Mouse (Mus musculus): ENCODE measurements around the gene Mid1.
"Not testable (repeated sequence)": the region's sequence is repeated elsewhere in the genome, so short reads cannot be mapped to it uniquely, and the experiment has no call there.

DNA sequence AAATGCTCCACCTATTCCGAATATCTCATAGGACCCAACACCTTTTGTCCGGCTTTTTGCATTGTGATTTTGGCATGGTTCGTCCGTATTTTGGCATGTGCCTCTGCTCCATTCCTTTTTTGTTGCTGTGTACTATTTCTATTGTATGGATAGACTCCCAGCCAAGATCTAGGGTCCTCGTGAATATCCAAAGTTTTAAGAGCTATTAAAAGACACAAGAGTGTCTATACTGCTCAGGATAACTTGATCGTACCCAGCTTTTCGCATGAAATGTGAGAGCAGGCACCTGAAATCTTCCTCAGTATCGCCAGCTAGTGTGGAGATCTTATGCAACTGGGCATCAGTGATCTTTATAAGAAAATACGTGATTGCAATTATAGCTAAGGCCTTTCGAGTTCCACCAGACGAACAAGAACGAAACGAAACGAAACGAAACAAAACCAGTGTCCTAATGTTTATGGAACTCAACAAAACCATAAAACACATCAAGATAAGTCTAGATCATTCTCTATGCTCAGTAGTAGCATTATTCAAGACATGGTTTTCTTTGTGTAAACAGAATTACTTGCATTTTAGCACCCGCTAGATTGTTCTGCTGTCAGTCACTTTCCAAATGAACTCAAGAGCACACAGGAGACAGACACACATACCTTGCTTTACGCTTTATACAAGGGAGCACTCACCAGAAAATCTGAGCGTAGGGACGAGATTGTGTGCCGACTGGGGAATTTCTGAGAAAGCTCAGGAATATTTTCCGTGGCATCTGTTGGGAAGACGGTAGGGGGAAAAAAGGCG, 297.8 kb downstream of the Mid1 start:
- not testable (repeated sequence) for TF ChIP-seq CTCF (IDR thresholded peaks at IDR 0.05; ENCODE audit: low read depth, low read length); POLR2A (IDR thresholded peaks at IDR 0.05; ENCODE audit: extremely low read depth, insufficient read depth, low read length)
